Comparison of ENCODE assay signal across 20 mouse cellular contexts in the genomic region with DNA sequence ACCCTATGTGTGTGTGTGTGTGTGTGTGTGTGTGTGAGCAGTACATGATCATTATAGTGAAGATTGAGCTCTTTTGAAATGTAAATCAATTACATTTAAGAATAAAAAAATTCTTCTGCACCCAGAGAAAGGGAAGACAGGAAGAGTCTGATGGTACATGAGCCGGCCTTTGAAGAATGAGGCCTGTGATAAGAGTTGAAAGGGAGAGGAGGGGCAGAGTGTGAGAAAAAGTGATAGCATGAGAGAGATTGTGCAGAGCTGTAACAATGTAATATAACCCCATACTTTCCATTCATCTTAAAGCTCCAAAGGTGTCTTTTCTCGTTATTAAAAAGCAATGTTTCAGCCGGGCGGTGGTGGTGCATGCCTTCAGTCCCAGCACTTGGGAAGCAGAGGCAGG.
"Had no signal": no experiment of that assay in that cellular context is flagged by ENCODE, and none has a peak within 500 bp of the region (broad histone marks: within the 10 kb centered on the region; RNA-seq: fewer than 3 reads in every experiment).

No protein-coding gene starts in this region.

- DNase-seq: lung, adult 18-20 months; lung, embryonic 14.5 days; lung, postnatal 4 days; midbrain, embryonic 14.5 days; retina, postnatal 1 day; right cerebral cortex, adult 18-20 months; right cerebral cortex, postnatal 25 days; right cerebral cortex, postnatal 4 days; spleen, adult 18-20 months; thymus, adult 18-20 months; thymus, postnatal 14 days; thymus, postnatal 36 days had no signal

- H3K9me3 ChIP-seq: liver, embryonic 15.5 days; midbrain, embryonic 10.5 days; neural tube, embryonic 15.5 days had no signal

- H3K4me1 ChIP-seq: midbrain, embryonic 10.5 days; midbrain, embryonic 12.5 days; neural tube, embryonic 13.5 days; neural tube, embryonic 15.5 days had no signal

- H3K27me3 ChIP-seq: liver, embryonic 15.5 days; midbrain, embryonic 12.5 days; neural tube, embryonic 13.5 days; neural tube, embryonic 15.5 days had no signal

- H3K27ac ChIP-seq: liver, embryonic 15.5 days; midbrain, embryonic 10.5 days; midbrain, embryonic 12.5 days; neural tube, embryonic 13.5 days; neural tube, embryonic 15.5 days had no signal

- H3K36me3 ChIP-seq: liver, embryonic 15.5 days; midbrain, embryonic 10.5 days; midbrain, embryonic 12.5 days; neural tube, embryonic 13.5 days; neural tube, embryonic 15.5 days had no signal

- H3K9ac ChIP-seq: liver, embryonic 15.5 days; lung, embryonic 14.5 days; midbrain, embryonic 12.5 days; neural tube, embryonic 13.5 days; neural tube, embryonic 15.5 days had no signal

- H3K4me3 ChIP-seq: liver, embryonic 15.5 days; megakaryocyte, embryonic 14.5 days; midbrain, embryonic 10.5 days; midbrain, embryonic 12.5 days; myocyte; neural tube, embryonic 13.5 days; neural tube, embryonic 15.5 days had no signal

- ATAC-seq: midbrain, embryonic 16.5 days had no signal

- H3K4me2 ChIP-seq: liver, embryonic 15.5 days; lung, embryonic 14.5 days; midbrain, embryonic 12.5 days; neural tube, embryonic 13.5 days; neural tube, embryonic 15.5 days had no signal
